Mouse (Mus musculus) thymus, postnatal 0 days (tissue): Measurements from ENCODE around the gene Ptprm. TPM values are rescaled to one million over a fixed set of nuclear protein-coding genes. Genes with fewer than 3 reads are reported as not detected.

Source experiments
- DNase-seq: peaks from one replicate; pipeline ENCODE4 v3.0.0-alpha.2; 2015; ENCODE audit warnings: low spot score
- polyA plus RNA-seq: library from polyadenylated mRNA; unstranded; fragments of >200 nt; fragmentation: Nextera tagmentation; extraction: Ambion mirVana; gene quantifications from 2 replicates; pipeline ENCODE4 v1.2.1, GENCODE M21; 2015

Gene Ptprm
- polyA plus RNA-seq, 1 experiment from 2014 or later = 1.5 TPM

DNA sequence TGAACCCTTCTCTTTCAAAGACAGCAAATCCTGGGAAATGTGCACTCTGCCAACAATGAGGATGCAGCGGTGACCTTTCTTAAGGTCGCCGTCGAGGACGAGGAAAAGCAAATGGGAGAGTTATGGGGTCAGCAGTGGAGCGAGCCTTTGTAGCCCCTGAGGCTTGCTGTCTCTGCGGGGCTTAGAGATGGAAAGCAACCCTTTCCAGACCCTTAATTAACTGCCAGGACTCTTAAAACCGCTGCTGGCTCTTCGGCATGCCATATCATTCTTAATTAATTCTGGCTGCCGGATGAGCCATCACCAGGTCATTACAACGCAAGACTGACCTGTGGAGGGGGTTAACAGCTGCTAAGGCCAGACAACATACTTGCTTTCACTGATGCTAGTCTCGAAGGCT is 568.1 kb downstream of the Ptprm start:
- no peak for DNase-seq

DNA sequence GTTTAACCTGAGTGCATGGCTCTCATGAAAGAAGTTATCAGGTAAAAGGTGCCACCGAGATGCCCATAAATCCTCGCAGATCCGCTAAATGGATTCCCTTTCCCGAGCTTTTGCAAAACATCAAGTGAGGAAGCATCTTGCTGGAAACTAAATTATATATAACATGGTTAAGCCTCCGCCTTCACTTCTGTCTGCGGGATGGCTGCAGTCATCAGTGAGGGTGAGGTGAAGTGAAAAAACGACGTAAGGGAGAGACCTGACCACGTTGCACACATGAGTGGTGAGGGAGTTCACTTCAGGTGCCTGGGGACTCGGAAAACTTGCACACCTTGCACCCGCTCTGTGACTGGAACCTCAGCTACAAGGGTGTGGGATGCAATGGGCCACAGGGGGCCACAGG is 568.7 kb downstream of the Ptprm start:
- DNase-seq = no peak

DNA sequence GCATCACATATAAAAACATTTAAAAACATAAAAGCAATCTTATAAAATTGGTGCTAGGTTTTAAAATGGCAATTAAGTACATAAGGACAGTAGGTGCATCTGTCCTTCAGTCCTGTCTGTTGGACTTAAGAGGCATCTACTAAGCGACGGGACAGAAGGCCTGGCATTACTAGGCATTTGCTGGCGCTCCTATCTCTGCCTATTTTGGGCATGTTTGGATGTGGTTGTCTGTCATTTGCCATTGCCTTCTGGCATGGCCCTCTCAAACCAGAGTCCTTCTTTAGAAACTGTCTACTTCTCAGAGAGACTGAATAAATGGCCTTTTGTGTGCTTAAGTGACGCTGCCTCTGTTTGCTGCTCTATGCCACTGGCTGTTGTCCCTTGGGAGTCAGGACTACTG is 570.7 kb downstream of the Ptprm start:
- DNase-seq = no peak

DNA sequence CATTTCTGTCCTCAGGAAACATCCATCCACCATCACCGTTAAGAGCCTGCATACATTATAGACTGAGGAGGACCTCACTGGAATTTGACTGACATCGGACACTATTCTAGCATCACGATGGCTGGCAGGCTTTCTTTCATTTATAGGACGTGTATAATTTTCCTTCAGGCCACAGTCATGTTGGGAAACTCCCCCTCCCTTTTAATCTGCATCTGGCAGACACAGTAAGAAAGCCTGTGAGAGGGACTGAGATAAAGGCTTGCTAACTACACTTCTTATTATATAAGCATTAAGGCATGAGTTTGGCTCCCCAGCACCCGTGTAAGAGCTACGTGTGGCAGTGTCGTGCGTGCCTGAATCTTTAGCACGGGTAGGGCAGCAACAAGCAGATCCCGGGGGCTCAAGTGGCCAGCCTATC is 571.2 kb downstream of the Ptprm start:
- no peak for DNase-seq

DNA sequence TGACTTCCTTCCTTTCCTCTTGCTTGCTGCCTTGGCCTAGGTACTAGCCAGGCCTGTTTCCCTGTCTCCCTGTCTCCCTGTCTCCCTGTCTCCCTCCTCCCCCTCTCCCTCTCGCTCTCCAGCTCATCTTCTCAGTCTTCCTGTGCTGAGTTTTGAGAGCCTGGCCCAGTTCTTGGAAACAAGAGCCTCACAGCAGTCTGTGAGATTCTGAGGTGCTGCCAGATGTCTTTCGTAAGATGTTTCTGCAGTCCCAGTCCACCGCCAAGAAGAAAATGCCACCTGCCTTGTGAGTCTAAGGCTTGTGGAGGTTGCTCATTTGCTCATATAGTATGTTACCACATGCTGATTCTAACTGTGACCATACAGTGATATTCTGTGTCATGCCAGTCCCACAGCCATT is 572.3 kb downstream of the Ptprm start:
- no peak for DNase-seq

DNA sequence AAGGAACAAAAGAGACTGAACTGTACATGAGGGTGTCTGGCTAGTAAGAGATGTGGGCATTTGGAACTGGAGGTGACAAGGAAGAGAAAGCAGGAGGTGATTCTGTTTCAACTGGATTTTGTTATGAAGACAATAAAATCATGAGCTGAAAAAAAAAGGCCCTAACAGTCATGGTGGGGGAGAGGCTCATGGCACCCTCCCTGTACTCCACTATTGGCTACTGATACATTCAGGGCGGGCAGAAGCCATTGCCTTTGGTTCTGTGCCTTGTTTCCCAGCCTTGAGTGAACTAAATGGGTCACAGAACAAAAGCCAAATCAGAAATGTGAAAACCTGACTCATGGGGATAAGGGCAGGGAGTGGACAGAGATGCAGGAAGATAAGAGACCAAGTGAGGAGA is 575.2 kb downstream of the Ptprm start:
- DNase-seq = no peak

DNA sequence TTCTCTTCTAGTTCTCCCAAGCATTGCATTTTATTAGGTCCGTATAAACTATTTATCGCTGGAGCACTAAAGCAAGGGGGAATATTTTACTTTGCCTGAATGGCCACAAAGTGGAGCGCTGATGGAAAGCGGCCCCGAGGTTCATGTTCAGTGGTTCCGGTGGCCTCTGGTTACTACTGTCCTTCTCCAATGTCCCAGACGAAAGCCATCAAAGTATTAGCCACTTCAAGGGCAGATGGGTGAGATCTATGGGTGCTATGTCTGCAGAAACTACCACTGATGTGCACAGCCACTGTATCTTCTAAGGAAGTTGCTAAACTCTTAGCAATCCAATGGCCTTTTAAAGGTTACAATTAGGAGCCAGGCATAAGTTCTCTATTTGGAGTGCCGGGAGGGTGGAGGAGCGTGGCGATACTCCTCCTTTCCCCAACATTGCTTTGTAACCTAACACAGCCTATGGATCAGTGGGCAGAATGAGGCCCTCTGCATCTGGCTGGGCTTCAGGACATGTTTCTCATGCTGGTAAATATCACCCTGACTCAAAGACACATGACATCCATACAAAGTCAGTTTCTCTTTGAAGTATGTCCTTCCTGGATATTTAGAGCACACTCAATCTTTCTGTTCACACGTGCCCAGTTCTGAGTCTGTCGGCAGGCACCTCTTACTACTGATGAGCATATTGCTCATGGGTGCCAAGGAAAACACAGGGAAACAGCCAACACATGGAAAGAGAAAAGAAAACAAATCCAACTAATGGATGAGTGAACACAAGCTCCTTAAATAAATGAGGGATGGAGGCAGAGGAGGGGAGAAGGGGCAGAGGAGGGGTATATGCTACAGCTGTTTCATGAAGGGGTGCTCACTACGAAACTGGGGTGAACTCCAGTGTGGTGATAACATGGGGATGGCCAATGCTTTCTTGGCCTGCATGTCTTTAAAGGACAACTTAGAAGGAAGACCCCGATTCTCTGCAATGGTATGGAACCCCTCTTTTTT is 584.6 kb downstream of the Ptprm start:
- no peak for DNase-seq

DNA sequence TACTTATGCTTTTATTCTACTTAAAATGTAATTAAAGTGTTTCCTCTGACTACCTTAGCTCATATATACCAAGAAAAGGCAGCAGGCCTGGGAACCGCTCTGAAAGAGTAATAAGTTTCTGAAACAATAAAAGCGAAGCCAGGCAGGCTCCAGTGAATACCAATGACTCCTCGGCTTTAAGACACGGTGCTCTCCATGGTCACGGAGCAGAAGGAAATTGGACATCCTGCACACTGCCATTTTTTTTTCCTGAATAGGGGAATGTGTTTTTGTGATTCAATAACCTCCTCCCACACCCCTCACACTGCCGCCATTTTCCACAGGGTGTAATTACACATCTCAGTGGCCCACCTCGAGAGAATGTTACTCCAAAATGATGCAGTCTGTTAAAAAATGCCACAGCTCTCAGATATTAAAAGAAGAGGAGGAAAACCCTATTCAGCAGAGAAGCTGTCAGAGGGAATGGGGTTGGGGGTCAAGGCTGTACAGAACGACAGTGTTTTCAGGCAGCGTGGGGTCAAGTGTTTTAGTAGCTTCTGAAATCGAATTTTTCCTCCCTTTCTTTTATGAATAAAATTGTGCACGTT is 585.5 kb downstream of the Ptprm start:
- DNase-seq = no peak

DNA sequence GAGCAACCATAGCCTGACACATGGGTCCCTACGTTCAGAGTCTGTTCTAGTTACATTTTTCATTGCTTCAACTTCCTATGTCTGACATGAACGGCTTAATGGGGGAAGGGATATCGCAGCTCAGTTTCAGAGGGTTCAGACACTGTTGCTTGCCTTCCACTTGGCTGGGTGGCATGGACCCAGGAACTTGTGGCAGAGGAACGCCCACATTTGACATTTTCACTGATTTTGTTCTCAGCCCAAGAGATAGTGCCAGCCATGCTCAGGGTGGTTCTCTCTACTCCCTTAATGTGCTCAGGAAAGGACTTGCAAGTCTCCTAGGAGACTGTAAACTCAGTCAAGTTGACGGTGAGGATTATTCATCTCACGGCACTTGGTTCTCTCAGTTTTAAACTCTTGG is 588.1 kb downstream of the Ptprm start:
- DNase-seq = no peak

DNA sequence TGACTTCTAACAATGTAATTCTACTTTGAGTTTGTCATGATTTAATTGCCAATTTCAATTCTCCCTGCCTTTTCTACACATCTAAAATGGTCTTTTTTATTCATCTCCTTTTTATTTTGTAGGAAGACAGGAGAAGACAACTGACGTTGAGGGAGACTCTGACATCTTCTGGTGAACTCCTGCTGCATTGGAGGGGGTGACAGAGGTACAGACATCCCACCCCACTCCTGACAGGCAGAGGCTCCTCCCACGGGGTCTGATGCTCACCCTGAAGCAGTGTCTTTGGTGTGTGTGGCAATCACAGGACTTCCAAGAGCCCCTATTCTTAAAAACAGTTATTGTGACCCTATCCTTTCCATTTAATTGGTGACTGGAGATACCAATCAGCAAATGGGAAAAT is 589.8 kb downstream of the Ptprm start:
- DNase-seq = no peak

DNA sequence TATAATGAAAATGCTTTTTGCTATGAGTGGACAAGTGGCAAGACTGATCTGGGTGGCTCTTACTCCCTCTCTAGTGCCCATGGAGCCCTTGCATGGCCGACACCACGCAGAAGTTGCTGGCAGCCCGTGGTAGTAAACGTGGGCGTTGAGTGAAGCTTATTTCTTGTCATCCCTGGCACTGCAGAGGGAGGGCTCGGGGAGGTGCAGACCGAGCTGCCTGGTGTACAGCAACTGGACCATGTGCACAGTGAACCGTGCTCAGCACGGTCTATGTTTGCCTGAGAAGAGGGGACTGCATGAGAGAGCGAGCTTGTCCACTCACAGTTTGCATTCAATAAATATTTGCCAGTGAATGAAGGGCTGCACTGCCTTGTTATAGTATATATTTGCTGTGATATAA is 591.5 kb downstream of the Ptprm start:
- DNase-seq = no peak

DNA sequence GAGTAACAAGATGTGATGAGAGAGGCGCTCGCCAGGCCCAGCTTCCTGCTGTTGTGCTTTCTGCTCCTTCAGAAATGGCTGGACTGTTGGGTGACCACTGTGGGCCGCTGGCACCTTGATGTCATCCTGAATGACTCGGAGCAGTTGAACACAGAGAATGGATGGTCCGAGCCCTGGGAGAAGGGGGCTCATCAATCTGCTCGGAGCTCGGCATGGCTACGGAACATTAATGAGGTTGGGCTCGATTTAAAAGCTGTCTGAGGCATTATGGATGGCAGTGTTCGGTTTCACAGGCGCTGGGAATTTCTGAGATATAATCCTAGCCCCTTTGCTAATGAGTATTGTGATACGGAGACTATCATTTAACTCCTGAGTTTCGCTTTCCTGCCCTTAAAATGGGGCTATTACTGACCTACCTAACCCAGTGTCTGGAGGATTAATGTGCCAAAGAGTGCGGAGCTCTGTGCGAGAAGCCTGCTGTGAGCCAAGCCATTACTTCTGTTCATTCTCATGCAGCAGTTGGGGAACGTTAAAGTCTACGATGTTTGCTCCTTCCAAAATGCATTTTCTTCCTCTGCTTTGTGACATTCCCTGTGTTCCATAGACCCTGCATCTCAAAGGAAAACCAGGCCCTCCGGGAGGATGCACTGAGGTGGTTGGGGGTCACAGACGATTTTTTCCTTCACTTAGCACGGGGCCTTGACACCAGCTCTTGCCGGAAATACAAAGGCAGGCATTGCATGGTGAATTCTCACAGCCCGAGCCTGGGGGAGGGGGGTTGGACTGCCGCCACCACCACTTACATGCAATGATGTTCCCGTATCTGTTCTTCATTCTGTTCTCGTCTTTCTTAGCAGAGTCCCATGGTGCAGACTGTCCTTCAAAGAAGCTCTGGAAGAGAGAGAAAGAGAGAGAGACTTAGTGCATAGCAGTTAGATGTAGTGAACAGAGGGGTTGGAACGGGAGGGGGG is 592.6 kb downstream of the Ptprm start:
- no peak for DNase-seq

DNA sequence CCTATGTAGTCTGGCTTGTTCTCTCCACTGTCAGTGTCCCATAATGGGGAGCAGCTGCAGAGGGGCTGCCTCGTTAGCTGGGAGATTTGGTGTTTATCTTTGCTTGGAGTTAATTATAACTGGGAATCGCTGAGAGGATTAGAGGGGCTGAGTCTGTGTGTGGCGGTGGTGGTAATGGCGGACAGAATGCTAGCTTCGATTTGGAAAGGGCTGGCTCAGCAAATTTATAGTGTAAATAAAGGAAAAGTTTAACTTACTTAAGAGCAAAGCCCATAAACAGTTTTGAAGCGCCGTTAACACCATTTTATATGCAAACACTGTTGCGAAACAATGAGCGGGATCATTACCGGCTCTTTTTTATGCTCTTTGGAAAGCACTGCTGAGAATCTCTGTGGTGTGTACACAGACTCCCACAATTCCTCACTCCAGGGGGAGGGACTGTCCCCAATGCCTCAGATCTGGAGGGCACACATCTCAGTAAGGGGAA is 597.2 kb downstream of the Ptprm start:
- no peak for DNase-seq

DNA sequence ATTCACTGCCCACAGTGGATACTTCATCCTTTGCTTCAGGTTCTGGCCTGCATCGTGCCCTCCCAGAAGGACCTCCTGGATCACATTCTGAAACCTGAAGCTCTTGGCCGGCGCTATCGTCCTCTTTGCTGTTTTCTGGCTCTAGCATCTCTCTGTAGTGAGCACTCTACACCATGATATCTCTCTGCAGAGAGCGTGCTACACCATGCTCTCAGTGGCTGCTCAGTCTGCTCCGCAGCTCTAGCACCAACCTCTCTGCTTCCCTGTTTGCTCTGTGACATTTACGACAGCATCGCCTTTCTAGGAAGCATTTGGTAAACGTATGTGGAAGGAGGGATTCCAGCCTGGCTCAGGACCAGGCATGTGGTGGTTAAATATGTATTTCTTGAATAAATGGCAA is 597.8 kb downstream of the Ptprm start:
- DNase-seq = no peak

DNA sequence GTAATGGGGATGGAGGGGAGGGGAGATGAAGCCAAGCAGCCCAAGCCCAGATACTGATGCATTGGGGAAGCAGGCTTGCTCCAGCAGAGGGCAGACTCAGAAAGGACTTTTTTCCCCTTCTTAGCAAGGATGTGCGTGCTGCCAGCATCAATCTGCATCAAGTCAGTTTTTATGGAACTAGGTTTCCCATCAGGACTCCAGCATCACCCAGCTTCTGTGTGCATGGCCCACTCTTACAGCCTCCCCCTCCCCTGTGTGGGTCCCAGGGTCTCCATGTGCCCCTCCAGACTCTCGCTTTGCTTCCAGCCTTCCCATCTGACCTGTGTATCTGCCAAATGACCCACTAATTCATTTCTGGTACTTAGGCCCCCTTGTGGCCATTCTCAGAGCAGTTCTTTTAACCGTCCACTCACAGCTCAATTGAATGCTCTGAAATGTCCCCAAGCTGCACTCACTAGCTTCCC is 599.0 kb downstream of the Ptprm start:
- DNase-seq = no peak

DNA sequence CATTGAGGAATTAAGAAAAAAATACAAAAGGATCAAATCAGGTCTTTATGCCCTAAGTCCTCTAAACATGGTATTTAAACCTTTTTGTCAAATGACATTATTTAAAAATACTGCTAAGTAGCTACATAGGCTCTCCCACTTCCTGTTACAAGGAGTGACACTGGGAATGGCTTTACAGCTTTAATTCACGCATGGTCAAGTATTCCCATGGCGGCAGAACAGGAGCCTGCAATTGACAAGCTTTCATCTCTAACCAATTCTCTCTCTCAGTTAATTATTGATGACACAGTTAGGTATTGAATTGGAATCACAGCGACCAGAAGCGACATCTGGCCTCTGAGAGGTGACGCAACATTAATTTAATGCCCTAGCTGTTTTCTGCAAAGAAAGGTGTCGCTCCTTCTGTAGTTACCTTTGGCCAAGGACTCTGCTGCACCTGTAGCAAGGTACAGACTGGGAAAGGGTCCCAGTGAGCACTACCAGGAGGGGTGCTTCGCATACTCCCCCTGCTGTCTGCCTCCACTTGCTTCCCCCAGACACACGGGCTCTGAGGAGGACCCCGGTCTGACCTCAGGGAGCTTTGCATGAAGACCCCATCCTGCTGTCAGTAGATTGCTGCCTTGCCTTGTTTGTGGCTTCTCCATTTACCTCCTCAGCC is 599.9 kb downstream of the Ptprm start:
- DNase-seq = no peak

DNA sequence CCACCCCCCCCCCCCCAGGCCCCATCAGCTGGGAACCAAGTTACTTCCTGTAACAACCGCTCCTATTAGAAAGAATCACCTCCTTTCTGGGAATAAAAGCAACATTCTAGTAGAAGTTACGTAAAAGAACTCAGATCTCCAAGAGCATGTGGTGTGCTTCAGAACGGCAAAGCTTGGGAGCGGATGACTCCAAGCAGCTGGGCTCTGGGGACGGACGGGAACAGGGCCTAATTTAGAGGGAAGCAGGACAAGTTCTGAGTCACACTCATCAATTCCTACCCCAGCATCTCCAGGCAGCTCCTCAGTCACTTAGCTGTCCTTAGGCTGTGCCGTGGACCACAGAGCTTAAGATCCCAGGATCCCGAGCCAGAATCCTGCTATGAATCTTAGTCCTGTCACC is 602.5 kb downstream of the Ptprm start:
- no peak for DNase-seq

DNA sequence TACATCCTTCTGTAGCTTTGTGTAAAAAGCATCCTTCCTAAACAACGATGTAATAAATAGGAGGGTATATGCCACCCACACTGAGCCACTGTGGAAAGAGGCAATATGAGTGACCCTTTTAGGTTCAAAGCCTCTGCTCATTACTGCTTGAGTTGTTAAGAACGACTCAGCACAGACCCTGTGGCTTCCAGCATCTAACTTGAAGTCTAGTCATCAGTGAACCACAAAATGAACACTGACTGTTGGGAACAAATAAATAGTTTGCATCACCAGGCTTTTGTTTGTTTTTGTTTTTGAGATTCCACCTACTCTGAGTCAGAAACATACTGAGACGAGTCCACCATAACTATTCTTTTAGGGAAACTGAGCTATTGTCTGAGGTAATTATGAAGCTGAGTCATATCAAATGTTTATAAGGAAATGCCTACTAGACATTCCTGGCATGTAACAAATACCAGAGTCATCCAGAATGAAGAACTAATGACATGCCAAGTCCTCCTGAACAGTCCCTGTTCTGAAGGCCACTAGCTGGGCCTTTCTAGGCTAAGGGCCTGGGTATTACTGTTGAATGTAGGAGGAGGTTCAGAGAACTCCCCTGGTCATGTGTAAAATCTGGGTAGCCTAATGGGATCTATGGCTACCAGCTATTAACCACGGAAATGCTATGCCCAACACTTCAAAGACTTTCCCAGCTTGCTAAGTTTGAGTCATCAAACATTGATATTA is 603.6 kb downstream of the Ptprm start:
- no peak for DNase-seq

DNA sequence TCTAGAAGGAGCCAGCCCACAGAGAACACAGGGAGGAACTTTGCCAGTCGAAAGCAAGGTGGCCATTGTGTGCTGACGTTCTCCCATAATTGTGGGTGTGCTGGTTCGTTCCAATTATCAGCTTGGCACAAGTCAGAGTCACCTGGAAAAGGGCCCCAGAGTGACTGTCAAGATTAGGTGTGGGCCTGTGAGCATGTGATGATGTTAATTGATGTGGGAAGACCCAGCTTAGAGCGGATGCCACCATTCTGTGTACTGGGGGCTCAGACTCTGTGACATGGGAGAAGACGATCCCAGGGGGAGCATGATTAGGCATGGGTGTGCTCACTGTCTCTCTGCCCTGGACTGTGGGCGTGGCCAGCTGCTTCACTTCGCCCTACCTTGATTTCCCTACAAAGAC is 604.3 kb downstream of the Ptprm start:
- DNase-seq = no peak

DNA sequence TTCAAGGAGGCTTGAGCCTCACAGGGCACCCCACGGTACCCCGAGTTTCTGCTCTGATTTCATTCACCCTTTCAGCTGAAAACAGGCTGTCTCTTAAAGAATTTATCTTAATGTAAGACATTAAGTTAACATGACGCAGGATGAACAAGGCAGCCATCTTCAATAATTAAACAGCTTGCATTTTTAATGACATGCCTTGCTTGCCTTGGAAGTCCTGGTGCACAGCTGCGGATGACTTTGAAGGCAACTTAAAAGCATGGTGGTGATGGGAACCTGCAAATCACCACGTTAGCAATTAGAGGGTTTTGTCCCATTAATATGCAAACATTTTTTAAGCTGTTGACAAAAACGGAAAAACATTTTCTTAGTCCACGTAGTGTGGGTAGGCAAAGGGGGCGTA is 607.8 kb downstream of the Ptprm start:
- DNase-seq = no peak
